Mouse (Mus musculus): ENCODE results near the gene Eef1akmt2.

Eef1akmt2 gene

GRCm38 (mm10) chr7:132799119-132800016, 53.1 kb downstream of the Eef1akmt2 start:
- in situ Hi-C loops (cut with MboI, MseI), result loop anchor here (5.0 kb wide), 1 partner anchor 32 kb away; no protein-coding TSS in a partner anchor

- in situ Hi-C loops (cut with MboI, MseI), result no loop called here
These were observed 57.3 kb downstream of the Eef1akmt2 start for GRCm38 (mm10) chr7:132795141-132795540.

DNA sequence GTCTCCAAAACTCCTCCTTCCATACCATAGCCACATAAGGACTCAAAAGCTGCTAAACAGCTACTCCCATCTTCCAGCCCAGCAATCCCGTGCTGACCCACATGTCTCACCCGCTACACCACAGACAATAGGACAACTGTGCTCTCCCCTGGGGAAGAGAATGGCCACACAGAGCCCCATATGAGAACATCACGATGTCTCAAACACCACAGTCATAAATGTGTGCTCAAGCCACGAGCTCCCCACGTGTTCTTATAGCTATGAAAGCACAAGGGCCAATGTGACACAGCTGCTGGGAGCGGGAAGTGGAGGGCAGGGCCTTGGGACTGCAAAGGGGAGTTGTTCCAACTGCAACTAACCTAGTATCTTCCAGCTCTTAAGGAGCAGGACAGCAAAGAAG, 59.0 kb downstream of the Eef1akmt2 start:
- in situ Hi-C loops (cut with MboI, MseI), result no loop called here

- in situ Hi-C loops (cut with MboI, MseI), result no loop called here
These were observed 61.8 kb downstream of the Eef1akmt2 start for GRCm38 (mm10) chr7:132790447-132791219.

DNA sequence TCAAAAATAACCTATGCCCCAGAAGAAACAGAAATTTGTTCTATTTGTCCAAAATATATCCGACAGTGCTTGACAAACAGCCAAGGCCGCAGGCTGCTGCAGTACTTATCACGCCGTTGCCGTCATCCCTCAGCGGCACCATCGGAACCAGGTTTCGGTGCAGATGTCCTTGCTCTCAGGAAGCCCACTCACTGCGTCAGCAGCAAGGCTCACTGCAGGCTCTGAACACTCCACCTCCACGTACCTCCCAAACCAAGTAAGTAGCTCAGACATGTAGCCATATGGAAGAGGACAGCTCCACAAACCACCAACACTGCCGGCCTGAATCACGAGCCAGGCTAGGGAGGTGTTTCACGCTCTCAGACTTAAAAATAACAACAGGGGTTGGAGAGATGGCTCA, 63.6 kb downstream of the Eef1akmt2 start:
- in situ Hi-C loops (cut with MboI, MseI), result no loop called here

GRCm38 (mm10) chr7:132787496-132788190, 64.8 kb downstream of the Eef1akmt2 start:
- in situ Hi-C loops (cut with MboI, MseI), result no loop called here

GRCm38 (mm10) chr7:132787022-132787421, 65.5 kb downstream of the Eef1akmt2 start:
- in situ Hi-C loops (cut with MboI, MseI), result no loop called here

DNA sequence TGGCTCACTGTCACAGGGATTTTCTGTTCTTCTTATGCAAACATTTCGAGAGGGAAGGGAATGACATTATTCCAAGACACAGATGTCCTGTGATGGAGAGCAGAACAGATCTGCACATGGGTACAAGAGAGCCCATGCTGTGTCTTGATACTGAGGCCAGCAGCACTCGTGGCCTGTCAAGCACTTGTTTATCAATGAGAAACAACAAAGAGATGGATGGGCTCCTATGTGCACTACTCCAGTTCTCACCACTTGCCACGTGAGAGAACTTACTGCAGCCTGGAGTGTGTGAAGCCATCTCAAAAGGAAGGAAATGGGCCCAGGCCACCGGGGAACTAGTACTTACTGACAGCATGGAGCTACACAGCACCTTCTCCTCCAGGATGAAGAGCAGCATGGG, 66.0 kb downstream of the Eef1akmt2 start:
- in situ Hi-C loops (cut with MboI, MseI), result no loop called here

GRCm38 (mm10) chr7:132786011-132786410, 66.5 kb downstream of the Eef1akmt2 start:
- in situ Hi-C loops (cut with MboI, MseI), result no loop called here

- in situ Hi-C loops (cut with MboI, MseI), result no loop called here
These were observed 68.4 kb downstream of the Eef1akmt2 start for GRCm38 (mm10) chr7:132784101-132784500.

GRCm38 (mm10) chr7:132781850-132782249, 70.6 kb downstream of the Eef1akmt2 start:
- in situ Hi-C loops (cut with MboI, MseI), result no loop called here

DNA sequence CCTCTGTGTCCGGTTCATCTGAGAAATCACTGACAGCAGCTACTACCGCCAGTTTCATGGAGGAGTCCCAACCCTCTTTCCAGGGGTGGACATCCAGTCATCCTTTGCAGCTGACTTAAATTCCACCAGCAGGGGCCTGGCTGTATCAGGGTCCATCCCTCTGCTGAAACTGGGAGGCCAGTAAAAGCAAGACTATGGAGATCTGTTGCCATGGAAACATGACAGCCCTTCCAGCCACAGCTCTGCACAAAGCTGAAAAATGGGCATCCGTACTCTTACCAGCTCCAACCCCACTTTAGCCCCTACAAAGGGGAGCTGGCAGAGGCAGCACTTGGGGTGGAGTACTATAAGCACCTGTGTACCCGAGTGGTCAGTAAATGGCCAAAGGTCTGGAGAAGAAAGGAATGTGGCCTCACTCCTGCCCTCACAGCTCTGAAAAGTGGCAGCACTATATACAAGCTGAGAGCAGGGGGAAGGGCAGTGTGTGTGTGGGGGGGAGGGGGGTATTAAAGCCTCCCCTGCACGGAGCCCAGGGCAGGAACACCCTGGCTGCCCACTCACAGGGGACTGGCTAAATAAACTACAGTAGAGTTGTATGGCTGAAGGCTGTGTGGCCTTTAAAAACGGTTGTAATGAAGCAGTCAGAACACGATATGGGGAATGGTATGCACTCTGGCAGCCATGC, 71.2 kb downstream of the Eef1akmt2 start:
- in situ Hi-C loops (cut with MboI, MseI), result no loop called here

DNA sequence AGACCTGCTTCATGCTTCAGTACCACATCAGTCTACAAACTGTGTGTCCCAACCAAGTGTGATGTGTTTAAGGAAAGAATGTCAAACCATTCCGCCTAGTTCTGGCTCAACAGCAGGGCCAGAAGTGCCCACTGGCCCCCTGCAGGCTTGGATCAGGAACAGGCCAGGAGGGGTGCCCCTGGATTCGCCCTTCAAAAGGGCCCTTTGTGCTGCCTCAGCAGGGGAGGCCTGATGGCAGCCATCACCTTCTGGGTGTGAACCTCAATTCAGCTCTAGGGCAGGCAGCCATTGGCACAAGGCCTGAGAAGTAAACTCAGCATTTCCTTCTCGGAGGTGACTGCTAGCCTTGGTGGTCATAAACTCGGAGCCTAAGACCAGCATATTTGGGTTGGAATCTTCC, 71.9 kb downstream of the Eef1akmt2 start:
- in situ Hi-C loops (cut with MboI, MseI), result no loop called here

DNA sequence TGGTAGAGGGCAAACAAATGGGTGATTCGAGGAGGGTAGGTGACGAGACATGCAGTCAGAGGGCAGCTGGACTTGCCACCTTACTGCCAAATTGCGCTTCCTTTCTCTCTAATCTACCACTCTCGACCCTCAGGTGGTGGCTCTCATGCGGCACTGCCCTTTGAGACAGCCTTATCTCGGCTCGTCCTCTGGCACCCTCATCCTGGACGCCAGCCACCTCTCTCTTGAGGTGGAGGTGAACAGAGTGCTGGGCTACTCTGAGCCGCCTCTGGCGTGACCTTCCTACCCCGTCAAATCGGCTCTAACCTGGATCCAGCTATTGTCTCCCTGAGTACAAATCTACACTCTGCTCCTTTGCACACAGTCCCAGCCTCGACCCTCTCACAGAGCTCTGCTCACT, 73.8 kb downstream of the Eef1akmt2 start:
- in situ Hi-C loops (cut with MboI, MseI), result no loop called here

- in situ Hi-C loops (cut with MboI, MseI), result no loop called here
These were observed 74.6 kb downstream of the Eef1akmt2 start for GRCm38 (mm10) chr7:132777728-132778453.
